Mouse (Mus musculus): ENCODE measurements around the gene Fut11. TPM values are rescaled to one million over a fixed set of nuclear protein-coding genes. Genes with fewer than 3 reads are reported as not detected.

The Fut11 gene
- polyA plus RNA-seq, 1 experiment from 2014 or later = 6.5 TPM

DNA sequence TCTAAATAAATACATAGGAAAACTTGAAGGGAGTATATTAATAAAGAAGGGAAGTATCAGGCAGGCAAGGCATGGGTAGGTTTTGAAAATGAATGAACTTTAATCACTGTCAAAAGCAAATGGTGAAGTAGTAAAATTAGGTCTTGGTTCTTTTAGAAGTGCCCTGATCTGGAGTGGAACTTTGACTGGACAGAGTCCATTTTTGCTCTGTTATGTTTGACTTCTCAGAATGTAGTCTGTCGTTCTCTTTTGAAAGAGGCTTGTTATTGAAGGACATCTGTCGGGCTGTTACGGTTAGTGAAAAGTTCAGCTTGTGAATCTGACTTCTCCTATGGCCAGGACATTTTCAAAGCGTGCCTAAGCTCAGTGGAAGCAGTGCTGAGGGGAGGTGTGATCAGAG is 16.9 kb upstream of the Fut11 start:
- WGBS (ENCODE audit: insufficient replicate concordance) = 77% methylated on average over 4 of the region's 4 CpGs
- Histone ChIP-seq H3K9me3 (replicated peaks) (no peaks in the 10 kb centered on the region), H3K9ac (no peak overlapping the region), H3K27me3 (no peaks in the 10 kb centered on the region), H3K4me3 (replicated peaks) (no peak overlapping the region), H3K4me2 (no peak overlapping the region), H3K36me3 (peaks cover 73% of the 10 kb centered on the region), H3K27ac (no peak overlapping the region), H3K4me1 (replicated peaks) (peaks cover 30% of the 10 kb centered on the region)
- no peak for DNase-seq
- ATAC-seq (ENCODE audit: low read depth) = no peak

DNA sequence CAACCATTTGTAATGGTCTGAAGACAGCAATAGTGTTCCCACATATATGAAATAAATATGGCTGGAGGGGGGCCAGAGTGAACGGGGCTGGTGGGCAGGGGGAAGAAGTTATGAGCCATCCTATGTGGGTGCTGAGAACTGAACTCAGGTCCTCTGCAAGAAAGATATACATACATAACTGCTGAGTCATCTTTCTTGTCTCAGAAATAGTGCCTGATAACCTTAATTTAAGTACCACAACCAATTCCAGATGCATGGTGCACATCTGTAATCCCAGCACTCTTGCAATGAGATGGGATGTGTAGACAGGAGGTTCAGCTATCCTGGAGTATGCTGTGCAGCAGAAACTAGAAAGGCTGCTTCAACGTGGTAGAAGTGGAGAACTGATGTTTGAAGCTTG is 13.0 kb upstream of the Fut11 start:
- WGBS (ENCODE audit: insufficient replicate concordance) = 69% methylated on average over 2 of the region's 2 CpGs
- no peak overlapping the region for H3K27ac ChIP-seq
- no peak overlapping the region for H3K9ac ChIP-seq

DNA sequence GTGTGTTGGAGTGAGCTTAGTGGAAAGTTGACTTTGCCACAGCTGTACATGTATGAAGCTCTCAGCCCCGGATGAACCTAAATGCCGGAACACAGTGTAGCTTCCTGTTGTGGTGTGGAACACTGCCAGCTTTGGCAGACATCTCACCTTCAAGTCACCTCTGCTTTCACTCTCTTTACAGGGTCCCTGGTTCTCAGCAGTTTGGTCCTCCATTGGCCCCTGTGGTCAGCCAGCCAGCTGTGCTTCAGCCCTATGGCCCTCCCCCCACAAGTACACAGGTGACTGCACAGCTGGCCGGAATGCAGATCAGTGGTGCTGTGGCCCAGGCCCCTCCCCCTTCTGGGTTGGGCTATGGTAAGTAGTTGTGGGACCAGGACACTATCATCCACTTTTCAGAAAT is 12.3 kb upstream of the Fut11 start:
- Histone ChIP-seq H3K27ac (no peak overlapping the region), H3K4me1 (replicated peaks) (peaks cover 11% of the 10 kb centered on the region; the same call in 1 of the 2 replicates), H3K4me2 (no peak overlapping the region), H3K4me3 (replicated peaks) (no peak overlapping the region), H3K36me3 (peaks cover 99% of the 10 kb centered on the region), H3K9me3 (replicated peaks) (no peaks in the 10 kb centered on the region), H3K9ac (no peak overlapping the region), H3K27me3 (no peaks in the 10 kb centered on the region)
- no peak for DNase-seq
- WGBS (ENCODE audit: insufficient replicate concordance) = 63% methylated on average over 3 of the region's 3 CpGs
- 0 out of 2 replicates have a peak, but pooled peaks have one; percentile 36 for ATAC-seq (ENCODE audit: low read depth)

More for the DNA sequence above, 13.0 kb upstream of the Fut11 start:
- Histone ChIP-seq H3K9me3 (replicated peaks) (no peaks in the 10 kb centered on the region), H3K36me3 (peaks cover 99% of the 10 kb centered on the region), H3K4me2 (no peak overlapping the region), H3K27me3 (no peaks in the 10 kb centered on the region), H3K4me3 (replicated peaks) (no peak overlapping the region), H3K4me1 (replicated peaks) (peaks cover 11% of the 10 kb centered on the region; the same call in 1 of the 2 replicates)
- no peak for ATAC-seq (ENCODE audit: low read depth)
- DNase-seq = no peak

DNA sequence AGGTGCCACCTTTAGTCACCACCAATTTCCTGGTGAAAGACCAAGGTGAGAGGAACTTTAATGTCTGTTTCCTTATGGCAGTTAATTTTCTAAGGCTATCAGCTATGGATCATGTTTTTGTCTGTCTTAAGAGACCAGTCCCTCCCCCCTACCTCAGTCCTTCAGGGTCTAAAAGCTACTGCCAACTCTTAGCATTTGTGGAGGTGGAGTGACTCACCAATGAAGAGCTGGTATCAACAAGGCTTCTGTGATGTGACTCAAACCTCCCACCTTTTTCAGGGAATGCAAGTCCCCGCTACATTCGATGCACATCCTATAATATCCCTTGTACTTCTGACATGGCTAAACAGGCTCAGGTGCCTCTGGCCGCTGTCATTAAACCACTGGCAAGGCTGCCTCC is 8.2 kb upstream of the Fut11 start:
- H3K36me3 ChIP-seq = peaks cover 100% of the 10 kb centered on the region
- no peaks in the 10 kb centered on the region for H3K27me3 ChIP-seq
- no peak for ATAC-seq (ENCODE audit: low read depth)
- H3K4me1 ChIP-seq (replicated peaks) = peaks cover 10% of the 10 kb centered on the region; the same call in 1 of the 2 replicates
- no peak overlapping the region for H3K27ac ChIP-seq
- no peaks in the 10 kb centered on the region for H3K9me3 ChIP-seq (replicated peaks)
- DNase-seq = no peak
- H3K4me3 ChIP-seq (replicated peaks) = no peak overlapping the region
- H3K9ac ChIP-seq = no peak overlapping the region
- WGBS (ENCODE audit: insufficient replicate concordance) = 86% methylated on average over 3 of the region's 3 CpGs
- H3K4me2 ChIP-seq = no peak overlapping the region

DNA sequence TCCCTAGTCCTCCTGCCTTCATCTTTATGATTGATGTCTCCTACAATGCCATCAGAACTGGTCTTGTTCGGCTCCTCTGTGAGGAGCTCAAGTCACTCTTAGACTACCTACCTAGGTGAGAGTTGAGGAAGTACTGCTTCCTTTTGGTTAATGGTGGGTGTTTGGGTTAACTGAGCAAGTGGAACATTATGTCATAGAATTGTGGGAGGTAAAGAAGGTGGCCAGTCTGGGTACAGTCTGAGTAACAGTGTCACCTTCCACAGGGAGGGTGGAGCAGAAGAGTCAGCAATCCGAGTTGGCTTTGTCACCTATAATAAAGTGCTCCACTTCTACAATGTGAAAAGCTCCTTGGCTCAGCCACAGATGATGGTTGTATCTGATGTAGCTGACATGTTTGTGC is 5.8 kb upstream of the Fut11 start:
- H3K4me1 ChIP-seq (replicated peaks) = peaks cover 7% of the 10 kb centered on the region
- 75% methylated on average over 2 of the region's 2 CpGs for WGBS (ENCODE audit: insufficient replicate concordance)
- no peak for DNase-seq
- H3K9me3 ChIP-seq (replicated peaks) = no peaks in the 10 kb centered on the region
- H3K27me3 ChIP-seq = no peaks in the 10 kb centered on the region
- H3K36me3 ChIP-seq = peaks cover 100% of the 10 kb centered on the region
- H3K4me3 ChIP-seq (replicated peaks) = no peak overlapping the region
- H3K4me2 ChIP-seq = no peak overlapping the region
- no peak for ATAC-seq (ENCODE audit: low read depth)
- H3K9ac ChIP-seq = 0 out of 2 replicates have a peak overlapping the region, but pooled peaks have one; percentile 2
- H3K27ac ChIP-seq = no peak overlapping the region

DNA sequence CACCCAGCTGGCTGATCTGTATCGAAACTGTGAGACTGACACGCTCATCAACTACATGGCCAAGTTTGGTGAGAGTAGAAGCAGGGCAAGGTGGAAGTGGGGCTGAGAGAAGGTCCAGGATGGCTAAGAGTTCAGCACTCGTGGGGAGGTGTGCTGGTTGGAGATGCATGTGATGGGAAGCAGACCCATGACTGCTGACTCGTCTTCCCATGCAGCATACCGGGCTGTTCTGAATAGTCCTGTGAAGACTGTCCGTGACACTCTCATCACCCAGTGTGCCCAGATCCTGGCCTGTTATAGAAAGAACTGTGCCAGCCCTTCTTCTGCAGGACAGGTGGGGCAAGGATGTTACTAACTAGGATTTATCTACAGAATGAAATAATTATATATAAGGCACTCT is 3.0 kb upstream of the Fut11 start:
- no peak for DNase-seq
- ATAC-seq (ENCODE audit: low read depth) = no peak
- H3K9me3 ChIP-seq (replicated peaks) = no peaks in the 10 kb centered on the region
- no peak overlapping the region; the same call in 1 of the 2 replicates for H3K27ac ChIP-seq
- H3K9ac ChIP-seq = no peak overlapping the region
- H3K27me3 ChIP-seq = no peaks in the 10 kb centered on the region
- peaks cover 28% of the 10 kb centered on the region for H3K4me1 ChIP-seq (replicated peaks)
- H3K4me3 ChIP-seq (replicated peaks) = no peak overlapping the region
- H3K4me2 ChIP-seq = no peak overlapping the region
- WGBS (ENCODE audit: insufficient replicate concordance) = 86% methylated on average over 6 of the region's 6 CpGs
- H3K36me3 ChIP-seq = peaks cover 78% of the 10 kb centered on the region

DNA sequence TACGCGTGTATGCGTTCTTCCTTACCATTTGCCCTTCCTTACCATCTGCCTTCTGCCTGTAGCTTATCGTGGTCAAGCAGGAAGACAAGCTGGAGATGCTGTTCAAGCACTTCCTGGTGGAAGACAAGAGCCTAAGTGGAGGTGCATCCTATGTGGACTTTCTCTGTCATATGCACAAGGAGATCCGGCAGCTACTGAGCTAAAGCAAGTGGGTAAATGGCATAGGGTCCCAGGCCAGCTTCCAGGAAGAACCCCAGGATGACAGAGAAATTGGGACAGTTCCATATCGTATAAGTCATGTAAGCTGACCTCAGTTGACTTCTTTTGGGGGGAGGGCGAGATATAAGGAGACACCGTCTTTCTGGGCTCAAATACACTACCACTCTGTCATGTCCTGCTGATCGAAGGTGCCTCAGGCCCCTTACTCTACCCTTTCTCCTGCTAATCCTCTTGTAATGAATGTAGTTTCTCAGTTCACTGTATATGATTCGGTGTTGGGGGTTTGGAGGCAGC is 1.1 kb upstream of the Fut11 start:
- peaks cover 67% of the 10 kb centered on the region for H3K36me3 ChIP-seq
- H3K4me2 ChIP-seq = peak overlapping the region; percentile 87; the same call in 1 of the 2 replicates
- 75% methylated on average over 10 of the region's 10 CpGs for WGBS (ENCODE audit: insufficient replicate concordance)
- H3K27ac ChIP-seq = peak overlapping the region; percentile 93
- H3K9ac ChIP-seq = peak overlapping the region; percentile 94; the same call in 1 of the 2 replicates
- peak overlapping the region; percentile 95; the same call in 1 of the 2 replicates for H3K4me3 ChIP-seq (replicated peaks)
- peaks cover 46% of the 10 kb centered on the region for H3K4me1 ChIP-seq (replicated peaks)
- H3K9me3 ChIP-seq (replicated peaks) = no peaks in the 10 kb centered on the region
- H3K27me3 ChIP-seq = no peaks in the 10 kb centered on the region
- DNase-seq (no peak), ATAC-seq (ENCODE audit: low read depth) (no peak)

DNA sequence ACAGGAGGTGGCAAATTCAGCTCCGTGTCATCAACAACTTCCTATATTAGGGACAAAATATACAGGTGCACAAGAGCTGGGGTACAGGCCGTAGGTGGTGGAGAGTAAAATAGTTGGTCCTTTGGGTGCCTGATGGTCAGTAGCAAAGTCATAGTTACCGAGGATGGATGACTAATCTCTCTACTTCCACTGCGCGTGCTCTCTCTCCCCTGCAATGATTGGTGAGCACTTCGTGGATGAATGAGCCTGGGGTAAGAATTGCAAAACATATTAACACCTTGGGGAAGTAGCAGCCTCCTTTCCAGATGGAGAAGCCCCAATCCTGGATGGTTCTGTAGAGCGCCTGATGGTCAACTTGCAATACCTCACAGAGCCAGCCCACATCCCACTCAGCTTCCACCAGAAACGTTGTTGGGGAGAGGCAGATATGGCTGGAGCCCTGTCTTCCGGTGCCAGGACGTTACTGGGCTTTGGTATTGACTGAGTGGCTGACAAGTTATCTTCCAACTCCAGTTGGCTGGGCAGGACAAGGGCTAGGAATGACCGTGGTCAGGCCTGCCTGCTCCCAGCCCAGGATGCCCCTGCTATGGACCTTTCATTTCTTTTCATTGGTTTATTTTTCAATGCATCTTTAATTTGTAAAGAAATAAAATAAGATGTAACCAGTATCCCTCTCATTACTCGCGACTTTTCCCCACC is 434 bp upstream of the Fut11 start:
- DNase-seq (peak; percentile 17), ATAC-seq (ENCODE audit: low read depth) (peak; percentile 32)
- 43% methylated on average over 13 of the region's 13 CpGs for WGBS (ENCODE audit: insufficient replicate concordance)
- Histone ChIP-seq H3K9me3 (replicated peaks) (no peaks in the 10 kb centered on the region), H3K4me3 (replicated peaks) (peak overlapping the region; percentile 95), H3K4me1 (replicated peaks) (peaks cover 53% of the 10 kb centered on the region), H3K27ac (peak overlapping the region; percentile 93), H3K9ac (peak overlapping the region; percentile 94), H3K36me3 (peaks cover 67% of the 10 kb centered on the region), H3K27me3 (no peaks in the 10 kb centered on the region), H3K4me2 (peak overlapping the region; percentile 87)

DNA sequence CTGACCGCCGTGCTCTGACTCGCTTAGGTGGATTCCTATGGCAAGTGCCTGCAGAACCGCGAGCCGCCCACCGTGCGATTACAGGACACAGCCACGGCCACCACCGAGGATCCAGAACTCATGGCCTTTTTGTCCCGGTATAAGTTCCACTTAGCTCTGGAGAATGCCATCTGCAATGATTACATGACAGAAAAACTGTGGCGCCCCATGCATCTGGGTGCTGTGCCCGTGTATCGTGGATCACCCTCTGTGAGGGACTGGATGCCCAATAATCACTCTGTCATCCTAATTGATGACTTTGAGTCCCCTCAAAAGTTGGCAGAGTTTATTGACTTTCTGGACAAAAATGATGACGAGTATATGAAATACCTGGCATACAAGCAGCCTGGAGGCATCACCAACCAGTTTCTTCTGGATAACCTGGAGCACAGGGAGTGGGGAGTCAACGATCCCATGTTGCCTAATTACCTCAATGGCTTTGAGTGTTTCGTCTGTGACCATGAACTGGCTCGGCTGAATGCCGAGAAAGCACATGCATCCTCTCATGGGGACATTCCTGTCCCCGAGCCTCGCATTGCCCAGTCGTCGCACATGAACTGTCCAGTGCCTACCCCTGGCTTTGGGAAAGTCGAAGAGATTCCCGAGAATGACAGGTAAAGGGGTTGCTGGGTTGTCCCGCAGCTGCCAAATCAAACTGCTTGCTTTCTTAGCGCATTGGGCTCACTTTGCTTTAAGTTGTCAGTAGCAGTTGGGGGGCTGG is 1.2 kb downstream of the Fut11 start:
- Histone ChIP-seq H3K36me3 (peaks cover 59% of the 10 kb centered on the region), H3K27ac (peak overlapping the region; percentile 93), H3K4me1 (replicated peaks) (peaks cover 68% of the 10 kb centered on the region), H3K4me2 (peak overlapping the region; percentile 87), H3K27me3 (no peaks in the 10 kb centered on the region), H3K9me3 (replicated peaks) (no peaks in the 10 kb centered on the region), H3K9ac (peak overlapping the region; percentile 94), H3K4me3 (replicated peaks) (peak overlapping the region; percentile 95)
- ATAC-seq (ENCODE audit: low read depth) (no peak; the same call in 1 of the 2 replicates), DNase-seq (no peak)
- 21% methylated on average over 27 of the region's 27 CpGs for WGBS (ENCODE audit: insufficient replicate concordance)

DNA sequence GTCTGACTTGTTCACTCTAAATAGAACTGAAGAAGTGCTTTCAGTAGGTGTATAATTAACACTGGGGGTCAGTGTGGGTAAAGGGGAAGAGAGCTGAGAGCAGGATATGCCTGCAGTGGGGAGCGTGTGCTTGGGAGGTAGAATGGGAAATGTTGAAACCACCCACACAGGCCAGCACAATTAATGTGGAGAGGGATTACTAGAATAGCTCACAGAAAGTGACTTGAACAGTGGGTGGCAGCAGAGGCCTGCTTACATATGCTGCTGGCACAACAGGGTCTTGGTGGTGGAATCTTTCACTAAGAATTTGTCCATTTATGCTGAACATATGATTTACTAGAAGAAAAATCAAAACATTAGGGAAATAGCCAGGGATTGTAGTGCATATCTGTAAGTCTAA is 2.2 kb downstream of the Fut11 start:
- Histone ChIP-seq H3K4me1 (replicated peaks) (peaks cover 79% of the 10 kb centered on the region), H3K9ac (peak overlapping the region; percentile 94; the same call in 1 of the 2 replicates), H3K4me3 (replicated peaks) (peak overlapping the region; percentile 95), H3K9me3 (replicated peaks) (no peaks in the 10 kb centered on the region), H3K4me2 (peak overlapping the region; percentile 87), H3K36me3 (peaks cover 48% of the 10 kb centered on the region), H3K27me3 (no peaks in the 10 kb centered on the region), H3K27ac (no peak overlapping the region)
- 50% methylated on average over 1 of the region's 1 CpGs for WGBS (ENCODE audit: insufficient replicate concordance)
- DNase-seq = peak; percentile 29
- no peak for ATAC-seq (ENCODE audit: low read depth)

DNA sequence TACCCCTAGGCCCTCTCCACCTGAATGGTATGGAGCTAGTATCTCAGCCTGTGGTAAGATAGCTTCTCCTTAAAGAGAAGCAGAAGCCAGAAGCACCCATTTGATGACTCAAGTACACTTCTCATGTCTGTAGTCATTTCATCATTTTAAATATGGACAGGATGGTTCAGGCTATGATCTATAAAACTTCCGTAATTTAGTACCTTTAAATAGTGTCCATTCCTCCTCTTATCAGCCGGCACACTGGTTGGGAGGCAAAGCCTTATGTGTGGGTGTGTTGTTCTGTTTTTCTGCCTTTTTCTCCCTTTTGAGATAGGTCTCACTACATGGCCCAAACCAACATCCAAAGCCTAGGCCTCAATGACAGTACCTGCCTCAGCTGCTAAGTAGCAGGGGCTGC is 3.7 kb downstream of the Fut11 start:
- no peak for ATAC-seq (ENCODE audit: low read depth)
- DNase-seq = no peak
- Histone ChIP-seq H3K9ac (no peak overlapping the region), H3K27me3 (no peaks in the 10 kb centered on the region), H3K27ac (0 out of 2 replicates have a peak overlapping the region, but pooled peaks have one; percentile 11), H3K36me3 (peaks cover 33% of the 10 kb centered on the region), H3K4me3 (replicated peaks) (no peak overlapping the region), H3K4me2 (peak overlapping the region; percentile 87; the same call in 1 of the 2 replicates), H3K9me3 (replicated peaks) (no peaks in the 10 kb centered on the region), H3K4me1 (replicated peaks) (peaks cover 83% of the 10 kb centered on the region)
- 43% methylated on average over 2 of the region's 2 CpGs for WGBS (ENCODE audit: insufficient replicate concordance)
